Mouse (Mus musculus) cerebral cortex, adult 2 months (tissue): Measurements from ENCODE around the gene Lamb3.

ENCODE experiments used
- whole genome bisulfite sequencing: fragments of 180-500 bp; shearing (Covaris S2); methylation state at CpG from one replicate; pipeline ENCODE4 v1.1.7; 2018; 5-methylcytosine and 5-hydroxymethylcytosine counted together

Lamb3 gene

GRCm38 (mm10) chr1:193201383-193201778 is 6.1 kb upstream of the Lamb3 start, which contains the start of gene Traf3ip3:
Traf3ip3 (minus strand) TSS chr1:193201703.
- 80% methylated on average over 5 of the region's 5 CpGs for WGBS

- WGBS, result 95% methylated on average over 2 of the region's 2 CpGs
These were observed 3.7 kb upstream of the Lamb3 start for GRCm38 (mm10) chr1:193203821-193204220.

- whole genome bisulfite sequencing, result 98% methylated on average over 2 of the region's 2 CpGs
These were observed 2.1 kb upstream of the Lamb3 start for GRCm38 (mm10) chr1:193205431-193205830.

GRCm38 (mm10) chr1:193208178-193208577 is 679 bp downstream of the Lamb3 start:
- WGBS, result 31% methylated on average over 2 of the region's 2 CpGs

- 88% methylated on average over 5 of the region's 5 CpGs for WGBS
These were observed 3.9 kb downstream of the Lamb3 start for GRCm38 (mm10) chr1:193211371-193211770.

- WGBS, result 80% methylated on average over 5 of the region's 5 CpGs
These were observed 6.6 kb downstream of the Lamb3 start for GRCm38 (mm10) chr1:193214053-193214452.

- 80% methylated on average over 3 of the region's 3 CpGs for WGBS
These were observed 8.5 kb downstream of the Lamb3 start for GRCm38 (mm10) chr1:193216000-193216399.

- WGBS, result 87% methylated on average over 5 of the region's 5 CpGs
These were observed 12.9 kb downstream of the Lamb3 start for GRCm38 (mm10) chr1:193220408-193220807.

- WGBS, result 53% methylated on average over 3 of the region's 3 CpGs
These were observed 18.0 kb downstream of the Lamb3 start for GRCm38 (mm10) chr1:193225531-193225930.

- 88% methylated on average over 4 of the region's 4 CpGs for WGBS
These were observed 18.6 kb downstream of the Lamb3 start for GRCm38 (mm10) chr1:193226114-193226513.

GRCm38 (mm10) chr1:193226724-193227522 is 19.4 kb downstream of the Lamb3 start:
- whole genome bisulfite sequencing, result 33% methylated on average over 7 of the region's 7 CpGs

GRCm38 (mm10) chr1:193227537-193227936 is 20.0 kb downstream of the Lamb3 start:
- WGBS, result 46% methylated on average over 4 of the region's 4 CpGs

- WGBS, result 93% methylated on average over 5 of the region's 5 CpGs
These were observed 22.1 kb downstream of the Lamb3 start for GRCm38 (mm10) chr1:193229570-193229969.

- WGBS, result 78% methylated on average over 3 of the region's 3 CpGs
These were observed 23.0 kb downstream of the Lamb3 start for GRCm38 (mm10) chr1:193230531-193230930.

GRCm38 (mm10) chr1:193230935-193231334 is 23.4 kb downstream of the Lamb3 start:
- 79% methylated on average over 5 of the region's 5 CpGs for WGBS

GRCm38 (mm10) chr1:193232732-193233131 is 25.2 kb downstream of the Lamb3 start:
- 94% methylated on average over 2 of the region's 2 CpGs for WGBS

GRCm38 (mm10) chr1:193234130-193234645 is 26.7 kb downstream of the Lamb3 start:
- 89% methylated on average over 2 of the region's 2 CpGs for WGBS

- 76% methylated on average over 7 of the region's 7 CpGs for WGBS
These were observed 27.4 kb downstream of the Lamb3 start for GRCm38 (mm10) chr1:193234930-193235329.

GRCm38 (mm10) chr1:193238426-193238825 is 30.9 kb downstream of the Lamb3 start:
- WGBS, result 70% methylated on average over 4 of the region's 4 CpGs

- 94% methylated on average over 4 of the region's 4 CpGs for WGBS
These were observed 33.9 kb downstream of the Lamb3 start for GRCm38 (mm10) chr1:193241436-193241835.

- 27% methylated on average over 8 of the region's 8 CpGs for WGBS
These were observed 34.7 kb downstream of the Lamb3 start for GRCm38 (mm10) chr1:193242238-193242637.

GRCm38 (mm10) chr1:193242863-193243262 is 35.4 kb downstream of the Lamb3 start:
- WGBS, result 47% methylated on average over 4 of the region's 4 CpGs

GRCm38 (mm10) chr1:193243571-193244193 is 36.2 kb downstream of the Lamb3 start:
- WGBS, result 45% methylated on average over 10 of the region's 10 CpGs
